Mouse (Mus musculus) cerebellum, postnatal 10 days (tissue): Measurements from ENCODE around the gene Necab2.
A peak's percentile ranks its signal among the peaks of the same experiment; 100 is the strongest.

Source experiments
- DNase-seq, 2 experiments: peaks; one replicate each; pipeline ENCODE4 v3.0.0; 2021; ENCODE audit warnings: mixed read lengths in 2 of 2

Necab2 gene

DNA sequence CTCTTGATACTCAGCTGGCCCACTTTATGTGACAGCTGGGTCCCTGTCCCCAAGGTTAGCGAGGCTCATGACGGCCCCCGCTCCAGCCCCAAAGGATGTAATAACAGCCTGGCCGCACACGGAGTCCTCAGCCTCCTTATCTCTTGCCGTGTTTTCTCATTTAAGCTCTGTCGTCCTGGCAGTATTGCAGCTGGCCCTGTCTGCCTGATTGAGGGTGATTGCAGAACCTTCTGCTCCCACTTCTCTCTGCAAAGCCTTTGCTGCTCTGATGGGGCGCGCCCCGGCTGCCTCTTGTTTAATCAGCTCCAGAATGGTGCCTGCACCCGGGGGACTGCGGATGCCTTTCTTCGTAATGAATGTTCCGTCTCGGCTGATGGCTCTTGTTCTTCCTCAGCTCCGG, 13.2 kb downstream of the Necab2 start:
- peak; percentile 63 to 64 for DNase-seq

DNA sequence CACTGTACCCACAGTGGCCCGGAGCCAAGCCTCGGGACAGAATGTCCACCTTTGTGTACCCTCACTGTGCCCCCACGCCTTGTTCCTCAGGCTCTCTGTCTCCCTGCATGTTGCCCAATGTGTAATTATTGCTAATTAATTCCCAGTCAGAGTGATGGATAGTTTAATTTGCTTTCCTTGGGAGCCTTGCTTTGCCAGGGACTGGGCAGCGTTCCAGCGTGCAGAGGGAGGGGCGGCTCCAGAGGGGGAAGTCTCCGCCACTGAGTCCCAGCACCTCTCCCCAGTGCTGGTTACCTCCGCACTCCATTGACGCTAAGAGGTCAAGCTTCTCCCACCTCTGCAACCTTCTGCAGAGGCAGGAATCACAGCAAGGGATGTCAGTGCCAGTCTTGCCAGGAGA, 14.8 kb downstream of the Necab2 start:
- DNase-seq = peak; percentile 64 to 72

DNA sequence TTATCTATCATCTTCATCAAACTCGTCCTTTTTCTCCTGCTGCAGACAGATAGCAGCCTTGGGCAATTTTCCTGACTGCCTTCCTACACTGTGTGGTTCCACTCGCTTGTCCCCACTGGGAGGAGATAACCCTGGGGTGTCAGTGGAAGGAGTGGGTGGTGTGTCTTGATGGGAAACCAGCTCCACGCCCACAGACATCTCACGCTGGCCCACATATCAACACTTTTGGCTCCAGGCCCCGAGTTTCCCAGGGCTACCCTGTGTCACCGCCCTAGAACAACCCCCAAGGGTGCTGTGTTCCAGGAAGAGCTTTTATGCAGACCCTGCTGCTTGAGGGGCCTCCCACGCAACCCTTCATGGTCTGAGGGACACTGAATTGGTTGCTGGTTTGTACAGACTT, 17.2 kb downstream of the Necab2 start:
- no peak for DNase-seq

DNA sequence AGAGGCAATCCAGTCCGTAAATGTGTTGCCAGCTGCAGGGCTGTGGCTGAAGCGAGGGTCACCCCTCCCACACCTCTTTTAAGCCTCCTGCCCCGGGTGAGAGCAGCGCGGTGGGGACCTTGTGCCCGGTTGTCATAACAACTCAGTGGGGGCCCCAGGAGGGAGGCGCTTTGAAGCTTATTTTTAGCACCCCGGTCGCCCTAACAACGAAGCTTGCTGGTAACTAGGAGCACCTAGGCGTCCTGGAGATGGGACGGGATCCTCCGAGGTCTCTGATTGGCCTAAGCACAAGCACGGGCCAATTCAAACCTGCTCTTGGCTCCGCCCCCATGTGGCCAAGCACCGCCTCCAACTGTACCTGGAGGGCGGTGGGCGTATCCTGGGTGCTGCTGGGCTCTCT, 19.6 kb downstream of the Necab2 start:
- peak; percentile 42 to 48 for DNase-seq

DNA sequence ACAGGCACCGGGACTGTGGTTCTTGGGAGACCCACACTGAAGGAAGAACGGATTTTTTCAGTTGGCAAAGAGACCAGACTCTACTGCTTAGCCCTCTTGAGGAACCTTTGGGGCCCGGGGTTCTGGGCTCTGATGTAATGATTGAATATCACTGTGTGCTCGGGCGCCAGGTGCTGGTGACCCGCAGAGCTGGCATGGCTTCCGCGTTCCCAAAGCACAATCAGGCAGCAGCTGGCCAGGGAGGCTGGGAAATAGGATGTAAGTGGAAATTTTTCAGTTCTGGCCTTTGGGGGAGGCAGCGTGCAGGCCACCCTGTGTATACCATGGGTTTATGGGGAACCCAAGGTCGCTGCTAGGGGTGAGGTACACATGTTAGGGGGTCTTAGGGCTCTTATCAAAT, 20.3 kb downstream of the Necab2 start:
- peak; percentile 52 to 55 for DNase-seq

DNA sequence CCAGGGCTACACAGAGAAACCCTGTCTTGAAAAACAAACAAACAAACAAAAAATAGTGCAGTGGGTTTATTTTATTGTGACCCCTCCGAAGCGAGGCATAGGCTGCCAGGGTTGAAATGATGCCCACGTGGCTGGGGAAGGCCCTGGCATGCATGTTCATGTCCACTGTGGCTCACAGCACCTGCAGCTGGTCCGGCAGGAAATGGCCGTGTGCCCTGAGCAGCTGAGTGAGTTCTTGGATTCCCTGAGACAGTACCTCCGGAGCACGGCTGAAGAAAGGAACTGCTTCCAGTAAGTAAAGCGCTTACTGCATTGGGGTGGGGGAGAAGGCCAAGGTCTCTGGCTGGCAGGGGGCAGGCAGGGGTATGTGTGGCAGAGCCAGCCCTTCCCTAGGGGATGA, 21.6 kb downstream of the Necab2 start:
- peak; percentile 54 to 65 for DNase-seq

DNA sequence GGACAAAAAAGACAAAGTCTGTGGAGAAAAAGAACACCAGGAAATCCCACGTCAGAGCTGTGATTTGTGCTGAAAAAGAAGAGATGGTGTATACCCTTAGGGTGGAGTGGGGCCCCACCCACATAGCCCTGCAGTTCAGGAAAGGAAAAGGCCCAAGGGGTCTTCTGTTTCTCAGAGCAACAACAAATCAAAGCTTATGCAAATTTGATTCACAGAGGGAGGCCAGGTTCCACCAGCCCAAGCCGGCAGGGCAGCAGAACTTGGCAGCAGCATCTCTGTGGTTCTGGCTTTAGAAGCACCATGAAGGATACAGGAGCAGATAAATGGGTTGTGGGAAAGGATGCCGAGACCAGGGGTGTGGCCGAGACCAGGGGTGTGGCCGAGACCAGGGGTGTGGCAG, 32.2 kb downstream of the Necab2 start:
- no peak for DNase-seq

DNA sequence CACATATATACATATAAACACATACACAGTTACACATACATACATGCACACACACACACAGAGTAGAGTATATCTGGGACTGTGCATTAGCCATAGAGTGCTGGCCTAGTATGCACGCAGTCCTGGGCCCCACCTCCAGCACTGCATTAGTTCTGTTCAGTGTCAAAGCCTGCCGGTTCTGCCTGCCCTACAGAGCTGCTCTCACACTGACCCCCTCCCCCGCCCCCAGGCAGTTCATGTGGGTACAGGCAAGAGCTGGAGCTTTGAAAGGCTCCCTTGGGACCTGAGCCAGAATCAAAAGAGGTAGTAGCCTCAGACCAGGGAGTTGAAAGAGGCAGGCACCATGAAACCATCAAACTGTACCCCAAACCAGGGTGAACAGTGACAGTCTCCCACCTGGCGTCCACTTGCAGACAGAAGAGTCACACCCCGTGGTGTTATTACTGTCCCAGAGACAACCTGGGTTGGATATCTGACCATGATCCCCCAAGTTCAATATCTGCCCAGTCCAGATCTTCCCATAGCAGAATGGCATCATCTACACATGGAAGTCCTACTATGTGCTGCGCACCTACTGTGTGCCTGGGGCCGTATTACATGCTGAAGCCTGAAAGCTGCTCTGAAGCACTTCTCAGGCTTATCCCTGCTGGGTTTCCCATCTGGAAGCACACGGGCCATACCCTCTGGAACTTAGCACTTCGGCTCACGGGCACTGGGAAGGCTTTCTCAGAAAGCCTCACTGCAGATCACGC, 37.8 kb downstream of the Necab2 start:
- no peak for DNase-seq

DNA sequence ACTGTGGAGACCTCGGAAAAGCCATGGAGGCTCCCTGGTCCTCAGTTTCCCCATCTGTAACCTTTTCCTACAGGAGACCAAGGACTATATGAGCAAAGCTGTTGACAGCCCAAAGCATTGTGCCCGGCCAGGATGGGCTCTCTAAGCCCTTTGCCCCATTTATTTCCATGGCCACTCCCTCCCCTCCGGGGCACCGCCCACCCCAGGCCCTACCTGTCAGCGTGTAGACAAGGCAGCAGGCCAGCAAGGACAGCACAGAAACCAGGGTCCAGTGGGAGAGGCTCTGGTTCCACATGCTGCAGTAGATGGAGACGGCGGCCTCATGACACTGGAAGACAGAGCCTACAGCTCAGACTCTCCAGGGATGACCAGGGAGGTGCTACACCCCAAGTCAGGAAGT, 40.6 kb downstream of the Necab2 start:
- DNase-seq = no peak

DNA sequence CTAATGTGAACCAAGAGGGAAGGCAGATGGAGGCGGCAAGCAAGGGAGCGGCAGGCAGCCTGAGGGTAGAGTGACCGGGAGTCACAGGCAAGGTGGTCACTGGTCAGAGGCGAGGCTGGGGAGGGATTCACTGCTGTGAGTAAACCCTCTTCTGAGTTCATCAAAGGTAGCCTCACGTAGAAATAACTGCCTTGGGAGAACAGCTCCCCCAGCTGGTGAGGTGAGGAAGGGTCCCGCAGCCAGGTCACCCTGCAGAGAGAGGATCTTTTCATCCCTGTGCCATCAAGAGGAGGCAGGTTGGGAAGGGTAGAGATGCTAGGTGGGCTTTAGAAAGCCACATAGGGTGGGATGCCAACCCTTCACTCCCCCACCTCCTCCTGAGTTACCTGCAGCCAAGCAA, 50.3 kb downstream of the Necab2 start:
- peak; percentile 48 for DNase-seq

DNA sequence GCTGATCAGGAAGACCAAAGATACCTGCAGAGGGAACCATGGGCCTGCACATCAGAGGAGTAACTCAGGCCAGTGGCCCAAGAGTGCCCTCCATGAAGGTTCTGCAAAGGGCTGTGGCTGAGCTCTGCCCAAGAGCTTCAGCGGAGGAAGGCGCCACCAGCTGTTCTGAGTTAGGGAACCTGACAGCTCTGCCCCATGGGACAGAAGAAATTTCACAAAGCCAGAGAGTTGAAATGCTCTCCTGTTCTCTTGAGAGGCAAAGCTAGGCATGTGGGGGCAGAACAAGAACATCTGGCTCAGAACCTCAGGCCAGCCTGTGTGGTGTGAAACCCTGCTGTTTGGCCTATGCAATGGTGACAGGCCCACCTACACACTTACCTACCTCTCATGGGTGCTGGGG, 53.3 kb downstream of the Necab2 start:
- no peak for DNase-seq

DNA sequence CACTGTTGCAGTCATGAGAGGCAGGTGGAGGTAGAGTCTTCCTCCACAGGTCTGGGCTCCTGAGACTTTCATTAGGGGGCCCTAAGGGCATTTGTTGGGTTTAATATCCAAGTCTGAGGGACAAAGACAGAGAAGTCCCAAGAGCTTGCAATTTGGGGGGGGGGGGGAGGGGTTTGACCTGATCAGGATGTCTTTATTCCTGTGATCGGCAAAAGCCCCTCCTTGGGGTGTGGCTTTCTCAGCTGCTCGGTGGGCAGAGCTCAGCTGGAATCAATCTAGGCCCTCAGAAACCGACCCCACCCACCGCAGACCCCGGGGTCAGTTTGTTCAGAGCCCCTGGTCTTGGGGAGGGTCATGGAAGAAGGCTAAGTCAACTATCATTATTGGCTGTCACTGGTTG, 55.1 kb downstream of the Necab2 start, which contains the start of gene Slc38a8:
TSS of gene Slc38a8 (minus strand) at position 101 of the 400 bp plus-strand sequence.
- no peak for DNase-seq

DNA sequence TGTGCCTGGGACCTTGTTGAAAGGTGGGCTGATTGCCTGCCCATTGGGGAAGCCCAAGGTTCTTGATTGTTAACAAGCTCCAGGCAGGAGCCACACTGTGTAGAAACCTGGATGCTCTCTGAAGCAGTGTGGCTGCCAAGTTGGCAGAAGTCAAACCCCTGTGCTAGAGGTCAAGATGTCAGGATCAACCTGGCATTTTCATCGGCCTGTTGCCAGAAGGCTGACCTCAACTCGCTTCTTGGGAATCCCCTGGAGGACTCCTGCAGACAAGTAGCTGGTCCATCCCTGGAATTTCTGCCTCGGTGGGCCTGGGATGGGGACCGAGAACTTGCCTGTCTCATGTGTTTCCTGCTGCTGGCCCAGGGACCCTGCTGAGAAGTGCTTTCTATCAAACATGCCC, 55.6 kb downstream of the Necab2 start:
- DNase-seq = peak; percentile 61 to 67

DNA sequence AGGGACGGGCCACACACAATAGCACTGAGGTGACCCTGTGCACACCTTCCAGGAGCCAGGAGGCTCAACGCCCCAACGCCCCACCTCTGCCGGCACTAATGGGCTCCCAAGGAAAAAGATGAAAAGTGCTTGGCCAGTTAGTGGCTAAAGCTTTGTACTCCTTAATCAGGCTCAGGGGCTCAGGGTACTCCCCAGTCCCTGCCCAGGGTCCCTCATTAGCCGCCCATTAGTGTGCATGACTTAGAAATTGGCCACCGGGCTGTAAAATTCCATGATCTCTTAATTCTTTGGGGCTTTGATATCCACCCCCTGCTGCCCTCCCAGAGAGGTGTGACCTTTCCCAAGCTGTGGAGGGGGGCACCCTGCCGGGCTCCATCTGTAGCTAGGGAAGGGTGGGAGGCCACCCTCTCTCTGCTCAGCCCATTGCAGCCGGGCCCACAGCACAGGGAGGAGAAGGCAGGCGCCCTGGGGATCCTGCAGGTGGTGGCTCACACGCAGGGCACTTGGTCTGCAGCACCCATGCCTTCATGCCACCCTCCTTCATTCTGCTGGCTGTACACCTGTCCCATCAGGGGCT, 56.8 kb downstream of the Necab2 start:
- peak in 1 of 2 experiments; percentile 41 for DNase-seq

DNA sequence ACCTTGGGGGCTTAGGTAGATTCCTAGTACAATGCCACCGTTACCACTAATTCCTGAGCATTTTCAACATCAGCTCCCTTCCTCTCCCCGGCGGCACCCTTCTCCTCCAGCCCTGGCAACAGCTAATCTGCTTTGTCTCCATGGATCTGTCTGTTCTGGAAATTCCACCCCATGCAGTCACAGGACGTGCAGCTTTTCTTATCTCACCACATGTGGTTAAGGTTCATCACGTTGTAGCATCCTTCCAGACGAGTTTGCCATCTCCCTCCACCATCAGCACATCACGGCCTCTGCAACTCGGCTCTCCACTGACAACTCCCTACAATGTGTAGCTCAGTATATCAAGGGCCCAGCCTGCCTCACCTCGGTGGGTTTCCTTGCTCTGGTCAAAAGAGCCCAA, 59.0 kb downstream of the Necab2 start:
- no peak for DNase-seq

DNA sequence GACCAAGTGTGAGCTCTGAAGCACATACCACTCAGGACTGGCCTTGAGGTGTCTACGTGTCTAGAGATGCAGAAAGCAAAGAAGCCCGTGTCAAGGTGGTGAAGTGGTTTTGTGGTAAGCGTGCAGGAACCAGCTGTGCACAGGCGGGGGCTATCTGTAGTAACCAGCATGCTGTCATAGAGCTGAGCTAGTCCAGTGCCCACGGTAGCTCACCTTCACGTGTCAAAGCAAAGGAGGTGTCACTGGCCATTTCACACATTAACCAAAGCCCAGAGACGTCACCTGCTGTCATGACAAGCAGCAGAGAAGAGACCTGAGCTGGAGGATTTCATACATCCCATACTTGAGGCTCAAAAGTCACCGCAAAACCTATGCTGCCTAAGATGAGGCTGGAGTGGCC, 59.6 kb downstream of the Necab2 start:
- DNase-seq = no peak

DNA sequence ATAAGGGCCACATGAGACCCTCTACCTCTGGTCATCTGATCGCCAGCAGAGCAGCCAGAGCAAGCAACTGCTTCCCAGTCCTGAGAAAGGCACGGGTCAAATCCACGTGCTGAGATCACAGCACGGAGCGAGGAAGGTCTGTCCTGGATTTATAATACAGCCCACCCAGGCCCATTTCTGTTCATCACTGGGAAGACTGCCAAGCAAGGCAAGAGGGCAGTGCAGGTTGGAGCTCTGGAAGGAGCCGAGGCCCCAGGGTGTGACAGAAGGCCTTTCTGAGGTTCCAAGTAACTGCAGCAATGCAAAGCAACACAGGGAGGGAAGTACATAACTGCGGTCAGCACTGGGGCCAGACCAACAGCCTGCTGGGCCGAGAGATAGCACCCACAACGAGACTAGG, 64.0 kb downstream of the Necab2 start:
- DNase-seq = peak; percentile 41 to 54

DNA sequence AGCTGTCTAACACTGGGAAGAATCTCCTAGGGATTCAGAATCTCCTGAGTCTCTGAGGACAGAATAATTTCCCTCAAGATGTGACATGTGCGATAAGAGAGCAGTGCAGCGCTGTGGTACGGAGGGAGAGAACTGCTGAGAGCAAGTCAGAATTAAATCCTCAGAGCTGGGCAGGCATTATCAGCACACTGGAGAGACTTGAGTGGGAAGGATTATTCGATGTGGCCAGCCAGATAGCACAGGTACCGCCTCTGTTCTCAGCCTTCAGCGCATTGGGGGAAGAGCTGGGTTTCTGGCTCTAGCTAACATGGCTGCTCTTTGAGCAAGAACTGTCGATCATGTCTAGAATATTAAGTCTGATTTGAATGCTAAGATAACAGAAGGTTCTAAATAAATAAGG, 65.2 kb downstream of the Necab2 start:
- no peak for DNase-seq

DNA sequence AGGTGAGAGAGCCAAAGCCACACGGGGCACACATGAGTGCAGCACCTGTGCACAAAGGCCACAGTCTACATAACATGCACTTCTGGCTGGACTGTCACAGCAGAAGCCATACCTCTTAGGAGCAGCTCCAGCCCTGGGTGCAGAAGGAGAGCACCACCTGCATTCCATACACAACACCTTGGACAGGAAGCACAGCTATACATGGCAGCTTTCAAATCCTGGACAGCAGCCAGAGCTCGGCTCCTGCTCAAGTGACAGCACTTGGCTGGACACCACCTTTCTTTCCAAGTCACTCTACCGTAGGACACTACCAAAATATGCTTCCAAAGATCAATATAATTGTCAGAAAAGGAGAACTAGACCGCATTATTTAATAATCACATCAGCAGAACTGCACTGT, 66.9 kb downstream of the Necab2 start:
- DNase-seq = peak; percentile 78 to 80

DNA sequence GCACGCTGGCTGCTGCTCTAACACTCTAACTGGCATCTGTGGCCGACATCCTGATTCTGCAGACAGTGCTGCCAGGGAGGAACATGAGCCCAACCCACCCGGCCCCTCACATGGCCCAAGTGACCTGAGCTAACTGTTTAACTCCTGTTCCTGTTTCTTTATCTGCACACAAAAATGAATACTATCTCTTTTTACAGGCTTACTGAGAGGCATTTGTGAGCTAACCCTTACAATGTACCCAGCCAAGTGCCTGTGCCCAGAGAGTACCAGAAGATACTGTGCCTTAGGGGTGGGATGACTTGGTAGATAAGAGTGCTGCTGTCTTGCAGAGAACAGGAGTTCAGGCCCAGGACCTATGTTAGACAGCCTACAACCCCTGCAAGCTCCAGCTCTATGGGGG, 68.4 kb downstream of the Necab2 start:
- no peak for DNase-seq

DNA sequence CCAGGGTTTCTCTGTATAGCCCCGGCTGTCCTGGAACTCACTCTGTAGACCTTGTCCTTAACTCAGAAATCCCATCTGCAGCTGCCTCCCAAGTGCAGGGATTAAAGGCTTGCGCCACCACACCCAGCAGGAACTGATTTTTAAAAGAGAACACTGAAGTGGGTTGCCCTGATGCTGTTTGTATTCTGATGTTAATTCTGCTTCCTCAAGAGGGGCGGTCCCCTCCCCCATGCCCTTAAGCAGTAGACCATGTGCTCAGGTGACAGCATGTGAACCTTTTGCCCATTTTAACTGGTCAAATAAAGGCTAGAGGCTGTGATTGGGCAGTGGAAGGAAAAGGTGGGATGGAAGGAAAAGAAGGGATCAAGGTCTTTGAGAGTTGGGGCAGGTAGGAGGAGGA, 69.2 kb downstream of the Necab2 start:
- DNase-seq = no peak

DNA sequence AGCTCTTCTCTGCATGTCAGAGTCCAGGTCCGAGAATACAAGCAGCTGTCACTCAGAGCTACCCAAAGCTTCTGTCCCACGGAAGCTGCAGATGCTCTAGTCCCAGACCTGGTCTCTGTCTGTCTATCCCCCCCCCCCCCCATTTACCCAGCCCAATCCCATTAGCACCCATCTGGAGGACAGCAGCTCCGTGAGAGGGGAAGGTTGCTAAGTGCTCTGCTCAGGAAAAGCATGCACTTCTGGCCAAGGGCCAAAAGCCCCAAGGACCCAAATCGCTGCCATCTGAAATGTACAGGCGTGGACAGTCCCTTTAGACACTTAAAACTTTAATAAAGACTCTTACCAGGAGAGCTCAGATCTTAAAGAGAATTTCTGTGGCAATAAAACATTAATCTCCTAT, 70.2 kb downstream of the Necab2 start:
- DNase-seq = peak; percentile 48

DNA sequence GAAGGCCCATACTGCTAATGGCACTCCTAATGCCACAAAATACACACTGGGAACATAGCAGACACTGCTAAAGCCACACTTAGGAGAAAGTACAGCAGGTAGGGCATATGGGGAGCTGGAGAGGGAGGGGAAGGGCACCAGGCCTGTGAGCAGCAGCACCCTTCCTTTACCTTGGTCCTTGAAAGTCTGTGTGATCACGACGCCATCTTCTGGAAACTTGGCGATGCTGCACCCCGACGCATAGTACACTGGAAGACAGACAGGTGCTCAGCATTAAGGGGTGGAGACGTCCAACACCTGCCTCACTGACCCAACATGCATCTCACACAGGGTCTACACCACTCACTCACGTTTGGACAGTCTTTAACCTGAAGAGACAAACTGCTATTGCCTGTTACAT, 73.6 kb downstream of the Necab2 start:
- DNase-seq = peak; percentile 42 to 52
